Mouse (Mus musculus) small intestine, adult 2 months (tissue): ENCODE results near the gene Ikzf4.

Source experiments
- CTCF ChIP-seq: fragments of 200-500 bp; IDR thresholded peaks from 2 replicates; pipeline ENCODE4 v1.5.1; 2012; ENCODE audit warnings: low read depth, mild to moderate bottlenecking, control low read depth, inconsistent platforms, low read length, moderate library complexity, mixed read lengths; ENCODE audit not compliant: insufficient replicate concordance, insufficient read length; ENCODE audit errors: extremely low read depth
- POLR2A ChIP-seq: fragments of 200-500 bp; IDR thresholded peaks from 2 replicates; pipeline ENCODE4 v1.6.1; 2012; ENCODE audit warnings: low read depth, mild to moderate bottlenecking, control low read depth, inconsistent platforms, low read length, moderate library complexity

DNA sequence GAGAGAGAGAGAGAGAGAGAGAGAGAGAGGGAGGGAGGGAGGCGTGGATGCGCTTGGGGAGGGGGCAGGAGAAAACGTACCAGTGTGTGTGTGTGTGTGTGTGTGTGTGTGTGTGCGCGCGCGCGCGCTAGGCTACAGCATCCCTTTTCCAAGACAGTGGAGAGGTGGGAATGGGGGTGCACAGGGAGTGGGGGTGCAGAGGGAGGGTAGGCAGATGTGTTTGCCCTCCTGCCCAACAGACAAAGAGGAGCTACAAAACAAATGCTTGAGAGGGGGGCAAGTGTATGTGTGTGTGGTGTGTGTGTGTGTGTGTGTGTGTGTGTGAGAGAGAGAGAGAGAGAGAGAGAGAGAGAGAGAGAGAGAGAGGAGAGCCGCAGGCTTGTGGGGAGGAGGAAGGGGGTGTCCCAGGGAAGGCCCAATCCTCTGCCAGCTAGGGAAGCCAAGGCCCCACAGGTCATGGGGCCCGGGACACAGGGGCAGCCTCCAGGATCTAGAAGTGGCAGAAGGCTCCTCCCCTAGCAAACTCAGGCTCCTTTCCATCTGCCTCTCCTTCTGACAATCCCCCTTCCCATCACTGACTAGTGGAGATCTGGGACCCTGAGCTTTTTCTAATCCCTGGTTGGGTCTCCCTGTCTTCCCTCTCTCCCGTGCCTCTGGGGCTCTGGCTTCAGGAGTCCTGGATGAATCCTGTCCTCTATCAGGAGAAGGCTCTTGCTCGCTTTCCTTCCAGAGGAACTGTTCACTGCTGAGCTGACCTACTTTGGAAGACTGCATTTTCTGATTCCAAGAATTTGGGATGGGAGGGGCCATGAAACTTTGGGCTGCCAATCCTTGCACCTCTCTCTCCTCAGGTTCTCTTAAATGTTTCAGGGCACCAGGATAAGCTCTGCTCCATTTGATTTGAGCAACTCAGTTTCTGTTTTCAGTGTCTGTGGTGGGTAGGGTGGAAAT, 623 bp upstream of the Ikzf4 start:
- TF ChIP-seq POLR2A, result no peak
- no peak for TF ChIP-seq CTCF
